Mouse (Mus musculus) MEL (cell line): Measurements from ENCODE around the gene Dscam. TPM values are rescaled to one million over a fixed set of nuclear protein-coding genes. Genes with fewer than 3 reads are reported as not detected.

Experiments used
- DNase-seq: peaks from one replicate; pipeline ENCODE4 v3.0.0; 2011; ENCODE audit warnings: low read depth, low spot score
- H3K27ac ChIP-seq: 2 replicates; pipeline ENCODE4 v1.5.1; 2012; ENCODE audit warnings: low read depth, mild to moderate bottlenecking, control low read depth, low read length, moderate library complexity; ENCODE audit not compliant: control insufficient read depth
- H3K27me3 ChIP-seq, 2 experiments: fragments of 150-350 bp in 1 of 2; sonication (generic) in 1 of 2; 2 replicates each; pipeline ENCODE4 v1.6.1; 2012; ENCODE audit warnings: low read length in 2 of 2, mild to moderate bottlenecking in 2 of 2, improper control_type of control experiment in 1 of 2, moderate library complexity in 1 of 2; ENCODE audit not compliant: insufficient read depth in 2 of 2, control insufficient read depth in 1 of 2
- H3K36me3 ChIP-seq, 2 experiments: 2 replicates each; pipeline ENCODE4 v1.6.1; 2012 to 2014; ENCODE audit warnings: low read length in 2 of 2, improper control_type of control experiment in 1 of 2, inconsistent platforms in 1 of 2, mild to moderate bottlenecking in 1 of 2; ENCODE audit not compliant: insufficient read depth in 2 of 2, control insufficient read depth in 1 of 2
- H3K4me1 ChIP-seq, 2 experiments: fragments of 150-350 bp in 1 of 2; sonication (generic) in 1 of 2; 2 replicates each; pipeline ENCODE4 v1.6.1; 2012; ENCODE audit warnings: low read length in 2 of 2, improper control_type of control experiment in 1 of 2, mild to moderate bottlenecking in 1 of 2; ENCODE audit not compliant: insufficient read depth in 2 of 2, control insufficient read depth in 1 of 2
- H3K4me3 ChIP-seq, 2 experiments: fragments of 150-350 bp in 1 of 2; sonication (generic) in 1 of 2; 2 replicates each; pipeline ENCODE4 v1.5.1; 2012; ENCODE audit warnings: low read depth in 2 of 2, low read length in 2 of 2, mild to moderate bottlenecking in 2 of 2, moderate library complexity in 2 of 2, control low read depth in 1 of 2, improper control_type of control experiment in 1 of 2; ENCODE audit not compliant: control insufficient read depth in 1 of 2, insufficient read depth in 1 of 2
- H3K79me2 ChIP-seq: 2 replicates; pipeline ENCODE4 v1.6.1; 2012; ENCODE audit warnings: mild to moderate bottlenecking, low read length, moderate library complexity; ENCODE audit not compliant: control insufficient read depth, poor library complexity, insufficient read depth
- H3K9ac ChIP-seq: 2 replicates; pipeline ENCODE4 v1.6.1; 2012; ENCODE audit warnings: low read depth, mild to moderate bottlenecking, control low read depth, low read length, moderate library complexity; ENCODE audit not compliant: control insufficient read depth, poor library complexity, severe bottlenecking
- H3K9me3 ChIP-seq: fragments of 150-350 bp; sonication (generic); replicated peaks from 2 replicates; pipeline ENCODE4 v1.6.1; 2012; ENCODE audit warnings: mild to moderate bottlenecking, low read length, improper control_type of control experiment, moderate library complexity; ENCODE audit not compliant: insufficient read depth
- BHLHE40 ChIP-seq: IDR thresholded peaks from 2 replicates; pipeline ENCODE4 v1.6.1; 2012; ENCODE audit warnings: low read depth, mild to moderate bottlenecking, inconsistent platforms, low read length, improper control_type of control experiment, borderline replicate concordance
- CHD1 ChIP-seq: IDR thresholded peaks from 2 replicates; pipeline ENCODE4 v1.6.1; 2012; ENCODE audit warnings: low read depth, mild to moderate bottlenecking, inconsistent platforms, low read length, improper control_type of control experiment
- CHD2 ChIP-seq: IDR thresholded peaks from 2 replicates; pipeline ENCODE4 v1.6.1; 2011; ENCODE audit warnings: low read length, improper control_type of control experiment
- CTCF ChIP-seq, 3 experiments: IDR thresholded peaks in 2 of 3; conservative IDR thresholded peaks in 1 of 3; 2 replicates each; pipeline ENCODE4 v1.5.1; 2011 to 2012; ENCODE audit warnings: low read length in 3 of 3, low read depth in 2 of 3, mild to moderate bottlenecking in 2 of 3, improper control_type of control experiment in 1 of 3, inconsistent platforms in 1 of 3, mixed read lengths in 1 of 3, moderate library complexity in 1 of 3; ENCODE audit not compliant: control insufficient read depth in 1 of 3, insufficient read depth in 1 of 3, poor library complexity in 1 of 3, severe bottlenecking in 1 of 3
- ETS1 ChIP-seq: IDR thresholded peaks from 2 replicates; pipeline ENCODE4 v1.6.1; 2012; ENCODE audit warnings: low read depth, mild to moderate bottlenecking, inconsistent platforms, low read length, improper control_type of control experiment, moderate library complexity
- GABPA ChIP-seq: IDR thresholded peaks from 2 replicates; pipeline ENCODE4 v1.6.1; 2012; ENCODE audit warnings: low read depth, mild to moderate bottlenecking, inconsistent platforms, low read length, improper control_type of control experiment, moderate library complexity
- GATA1 ChIP-seq: IDR thresholded peaks from 2 replicates; pipeline ENCODE4 v1.6.1; 2011; ENCODE audit warnings: low read depth, low read length, improper control_type of control experiment
- JUND ChIP-seq: IDR thresholded peaks from 2 replicates; pipeline ENCODE4 v1.6.1; 2011; ENCODE audit warnings: low read depth, mild to moderate bottlenecking, improper control_type of control experiment, low read length
- MAFK ChIP-seq: IDR thresholded peaks from 2 replicates; pipeline ENCODE4 v1.6.1; 2011; ENCODE audit warnings: low read depth, mild to moderate bottlenecking, low read length, improper control_type of control experiment, borderline replicate concordance
- MAZ ChIP-seq: IDR thresholded peaks from 2 replicates; pipeline ENCODE4 v1.6.1; 2012; ENCODE audit warnings: low read depth, mild to moderate bottlenecking, inconsistent platforms, low read length, improper control_type of control experiment
- MEF2A ChIP-seq: IDR thresholded peaks from 2 replicates; pipeline ENCODE4 v1.6.1; 2014; ENCODE audit warnings: low read depth, mild to moderate bottlenecking, inconsistent platforms, low read length, improper control_type of control experiment; ENCODE audit not compliant: poor library complexity, insufficient replicate concordance, severe bottlenecking; ENCODE audit errors: extremely low read depth
- MYB ChIP-seq: IDR thresholded peaks from 2 replicates; pipeline ENCODE4 v1.6.1; 2011; ENCODE audit warnings: mild to moderate bottlenecking, low read depth, low read length, improper control_type of control experiment
- MYC ChIP-seq: IDR thresholded peaks from 2 replicates; pipeline ENCODE4 v1.6.1; 2011; ENCODE audit warnings: low read depth, mild to moderate bottlenecking, low read length, improper control_type of control experiment, moderate library complexity
- NELFE ChIP-seq: IDR thresholded peaks from 2 replicates; pipeline ENCODE4 v1.6.1; 2011; ENCODE audit warnings: low read depth, low read length, improper control_type of control experiment
- NRF1 ChIP-seq: IDR thresholded peaks from 2 replicates; pipeline ENCODE4 v1.6.1; 2014; ENCODE audit warnings: low read depth, mild to moderate bottlenecking, inconsistent platforms, low read length, improper control_type of control experiment, moderate library complexity; ENCODE audit not compliant: poor library complexity, insufficient read depth, severe bottlenecking
- POLR2AphosphoS2 ChIP-seq: IDR thresholded peaks from 2 replicates; pipeline ENCODE4 v1.6.1; 2011; ENCODE audit warnings: low read length, improper control_type of control experiment
- POLR2AphosphoS5 ChIP-seq: IDR thresholded peaks from 2 replicates; pipeline ENCODE4 v1.6.1; 2012; ENCODE audit warnings: low read depth, borderline replicate concordance, mild to moderate bottlenecking, inconsistent platforms, low read length, moderate library complexity, mixed read lengths
- RCOR1 ChIP-seq: IDR thresholded peaks from 2 replicates; pipeline ENCODE4 v1.6.1; 2012; ENCODE audit warnings: low read depth, mild to moderate bottlenecking, inconsistent platforms, low read length, improper control_type of control experiment
- SIN3A ChIP-seq: IDR thresholded peaks from 2 replicates; pipeline ENCODE4 v1.6.1; 2012; ENCODE audit warnings: low read length, improper control_type of control experiment, inconsistent platforms
- TAL1 ChIP-seq: IDR thresholded peaks from 2 replicates; pipeline ENCODE4 v1.6.1; 2012; ENCODE audit warnings: mild to moderate bottlenecking, inconsistent platforms, low read length, moderate library complexity, mixed read lengths
- UBTF ChIP-seq: IDR thresholded peaks from 2 replicates; pipeline ENCODE4 v1.6.1; 2012; ENCODE audit warnings: low read depth, mild to moderate bottlenecking, inconsistent platforms, low read length, improper control_type of control experiment, moderate library complexity, borderline replicate concordance; ENCODE audit not compliant: insufficient read depth
- USF1 ChIP-seq: IDR thresholded peaks from 2 replicates; pipeline ENCODE4 v1.6.1; 2014; ENCODE audit warnings: low read depth, mild to moderate bottlenecking, inconsistent platforms, low read length, improper control_type of control experiment, moderate library complexity
- ZC3H11A ChIP-seq: IDR thresholded peaks from 2 replicates; pipeline ENCODE4 v1.6.1; 2012; ENCODE audit warnings: low read depth, mild to moderate bottlenecking, inconsistent platforms, low read length, improper control_type of control experiment
- ZMIZ1 ChIP-seq: IDR thresholded peaks from 2 replicates; pipeline ENCODE4 v1.6.1; 2012; ENCODE audit warnings: low read depth, mild to moderate bottlenecking, inconsistent platforms, low read length, improper control_type of control experiment, moderate library complexity
- polyA plus RNA-seq, 2 experiments: library from polyadenylated mRNA; stranded (reverse) in 1 of 2; unstranded in 1 of 2; fragments of >175 nt in 1 of 2; fragments of >200 nt in 1 of 2; gene quantifications; 2 replicates each; pipeline versions ENCODE4 v1.2.1 to v1.2.4; 2012; ENCODE audit warnings: low replicate concordance in 2 of 2, low read depth in 1 of 2; ENCODE audit not compliant: insufficient read length in 2 of 2, insufficient read depth in 1 of 2, missing spikeins in 1 of 2
- total RNA-seq: library from RNA; depleted of rRNA; stranded (reverse); fragments of 300-350 nt; gene quantifications from 2 replicates; pipeline ENCODE4 v1.2.3, GENCODE M21; 2012

Gene Dscam
- total and polyA plus RNA-seq, 3 experiments = not detected

DNA sequence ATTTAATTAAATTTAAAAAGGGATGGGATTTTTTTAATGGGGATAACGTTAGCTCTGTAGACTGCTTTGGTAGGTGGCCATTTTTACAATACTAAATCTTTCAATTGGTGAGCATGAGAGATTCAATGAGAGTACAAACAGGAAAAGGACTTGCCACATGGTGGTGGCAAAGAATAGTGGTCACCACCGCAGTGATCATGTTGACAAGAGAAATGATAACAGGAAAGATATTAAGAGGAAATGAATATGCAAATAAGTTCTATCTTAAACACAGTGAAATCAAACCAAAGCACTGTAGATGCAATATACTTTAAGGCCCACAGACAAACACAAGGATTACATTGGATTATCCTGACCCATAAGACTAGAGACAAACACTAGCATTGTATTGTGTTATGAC is 24.1 kb upstream of the Dscam start:
- Histone ChIP-seq H3K79me2 (no peaks in the 10 kb centered on the region), H3K4me3 (no peak overlapping the region), H3K36me3 (no peaks in the 10 kb centered on the region), H3K4me1 (no peaks in the 10 kb centered on the region), H3K9me3 (no peaks in the 10 kb centered on the region), H3K9ac (no peak overlapping the region), H3K27ac (no peak overlapping the region), H3K27me3 (no peaks in the 10 kb centered on the region)
- TF ChIP-seq UBTF (no peak), GABPA (no peak), TAL1 (no peak), JUND (no peak), MYB (no peak), MEF2A (no peak), ZMIZ1 (no peak), USF1 (no peak)
- DNase-seq = no peak

DNA sequence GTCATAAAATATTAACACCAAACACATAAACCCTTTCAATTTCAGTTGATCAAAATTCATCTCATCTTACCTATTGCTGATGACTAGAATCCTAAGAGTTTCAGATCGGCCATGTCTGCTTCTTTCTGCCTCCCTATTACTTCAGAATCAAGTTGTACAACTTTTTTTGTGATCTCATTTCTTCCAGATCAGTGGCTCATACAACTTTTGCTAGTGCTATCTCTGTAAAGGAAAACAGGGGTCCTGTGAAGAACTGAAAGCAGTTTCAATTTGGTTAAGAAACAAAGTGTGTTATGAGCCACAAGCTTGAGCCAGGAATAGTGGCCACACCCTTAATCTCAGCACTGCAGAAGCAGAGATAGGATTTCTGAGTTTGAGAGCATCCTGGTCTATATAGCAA is 23.6 kb upstream of the Dscam start:
- Histone ChIP-seq H3K4me1 (no peaks in the 10 kb centered on the region), H3K27ac (no peak overlapping the region), H3K9me3 (no peaks in the 10 kb centered on the region), H3K79me2 (no peaks in the 10 kb centered on the region), H3K9ac (no peak overlapping the region), H3K36me3 (no peaks in the 10 kb centered on the region), H3K4me3 (no peak overlapping the region), H3K27me3 (no peaks in the 10 kb centered on the region)
- no peak for DNase-seq
- TF ChIP-seq MEF2A (no peak), POLR2AphosphoS2 (no peak), POLR2AphosphoS5 (no peak), CHD2 (no peak), BHLHE40 (no peak), ETS1 (no peak), NELFE (no peak)

DNA sequence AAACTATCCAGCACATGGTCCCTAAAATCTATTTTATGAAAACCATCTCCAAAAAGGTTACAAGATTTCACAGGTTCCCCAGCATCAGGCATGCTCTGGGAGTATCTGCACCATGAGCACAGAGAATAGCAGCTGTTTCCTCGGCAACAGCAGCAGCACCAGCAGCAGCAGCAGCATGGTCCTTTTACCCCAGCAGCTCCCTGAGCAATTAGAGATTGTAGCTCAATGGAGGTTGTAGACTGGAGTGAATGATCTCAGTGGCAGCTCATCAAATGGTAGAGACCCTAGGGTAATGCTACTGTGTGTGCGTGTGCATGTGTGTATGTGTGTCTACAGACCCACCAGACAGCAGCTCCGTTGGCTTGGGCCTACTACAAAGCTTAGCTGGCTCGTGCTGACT is 21.7 kb upstream of the Dscam start:
- Histone ChIP-seq H3K4me3 (no peak overlapping the region), H3K27me3 (no peaks in the 10 kb centered on the region), H3K4me1 (no peaks in the 10 kb centered on the region), H3K9ac (no peak overlapping the region), H3K9me3 (no peaks in the 10 kb centered on the region), H3K27ac (no peak overlapping the region), H3K79me2 (no peaks in the 10 kb centered on the region), H3K36me3 (no peaks in the 10 kb centered on the region)
- TF ChIP-seq MAFK = no peak
- no peak for TF ChIP-seq NELFE
- TF ChIP-seq USF1 = no peak
- TF ChIP-seq MYB = no peak
- TF ChIP-seq CHD1 = no peak
- no peak for TF ChIP-seq GATA1
- TF ChIP-seq UBTF = no peak
- TF ChIP-seq MYC = no peak
- no peak for TF ChIP-seq CTCF (IDR thresholded peaks at IDR 0.05 in 2 of 3, conservative IDR thresholded peaks at IDR 0.05 in 1 of 3; ENCODE audit: control insufficient read depth in 1 of 3, insufficient read depth in 1 of 3, low read depth in 2 of 3, low read length in 3 of 3, poor library complexity in 1 of 3, severe bottlenecking in 1 of 3)
- no peak for TF ChIP-seq BHLHE40
- no peak for TF ChIP-seq NRF1
- no peak for TF ChIP-seq ZC3H11A
- TF ChIP-seq SIN3A = no peak
- TF ChIP-seq RCOR1 = no peak
- TF ChIP-seq MAZ = no peak
- no peak for TF ChIP-seq ETS1
- no peak for DNase-seq
